Mouse (Mus musculus) myocyte (in vitro differentiated cells): ENCODE measurements around the gene Sucla2.

ENCODE experiments used
- CEBPB ChIP-seq: IDR thresholded peaks from 2 replicates; pipeline ENCODE4 v1.6.1; 2011; ENCODE audit warnings: mild to moderate bottlenecking, moderate library complexity; ENCODE audit not compliant: poor library complexity, insufficient read depth, severe bottlenecking
- E2F4 ChIP-seq: IDR thresholded peaks from one replicate; pipeline ENCODE4 v1.6.1; 2011; ENCODE audit warnings: mild to moderate bottlenecking, control low read depth, moderate library complexity; ENCODE audit not compliant: insufficient read depth
- MAX ChIP-seq: IDR thresholded peaks from one replicate; pipeline ENCODE4 v1.6.1; 2011; ENCODE audit warnings: low read depth, mild to moderate bottlenecking, control low read depth
- MYOD1 ChIP-seq, 3 experiments: IDR thresholded peaks; one replicate each; pipeline ENCODE4 v1.6.1; 2011; ENCODE audit warnings: control low read depth in 2 of 3, low read depth in 2 of 3, mild to moderate bottlenecking in 2 of 3, moderate library complexity in 1 of 3; ENCODE audit not compliant: insufficient read length in 2 of 3, control insufficient read depth in 1 of 3
- MYOG ChIP-seq, 3 experiments: IDR thresholded peaks; one replicate each; pipeline ENCODE4 v1.6.1; 2011; ENCODE audit warnings: control low read depth in 2 of 3, low read depth in 2 of 3, mild to moderate bottlenecking in 2 of 3; ENCODE audit not compliant: insufficient read length in 2 of 3, control insufficient read depth in 1 of 3, insufficient read depth in 1 of 3
- POLR2A ChIP-seq: IDR thresholded peaks from one replicate; pipeline ENCODE4 v1.6.1; 2011; ENCODE audit warnings: low read depth, mild to moderate bottlenecking, control low read depth, moderate library complexity; ENCODE audit not compliant: insufficient read length
- POLR2AphosphoS2 ChIP-seq: IDR thresholded peaks from one replicate; pipeline ENCODE4 v1.6.1; 2011; ENCODE audit warnings: low read depth, control low read depth; ENCODE audit not compliant: insufficient read length
- TCF12 ChIP-seq: IDR thresholded peaks from one replicate; pipeline ENCODE4 v1.6.1; 2011; ENCODE audit warnings: mild to moderate bottlenecking, control low read depth; ENCODE audit not compliant: poor library complexity, insufficient read depth, severe bottlenecking
- USF1 ChIP-seq: IDR thresholded peaks from one replicate; pipeline ENCODE4 v1.6.1; 2011; ENCODE audit warnings: low read depth, mild to moderate bottlenecking, control low read depth, moderate library complexity

DNA sequence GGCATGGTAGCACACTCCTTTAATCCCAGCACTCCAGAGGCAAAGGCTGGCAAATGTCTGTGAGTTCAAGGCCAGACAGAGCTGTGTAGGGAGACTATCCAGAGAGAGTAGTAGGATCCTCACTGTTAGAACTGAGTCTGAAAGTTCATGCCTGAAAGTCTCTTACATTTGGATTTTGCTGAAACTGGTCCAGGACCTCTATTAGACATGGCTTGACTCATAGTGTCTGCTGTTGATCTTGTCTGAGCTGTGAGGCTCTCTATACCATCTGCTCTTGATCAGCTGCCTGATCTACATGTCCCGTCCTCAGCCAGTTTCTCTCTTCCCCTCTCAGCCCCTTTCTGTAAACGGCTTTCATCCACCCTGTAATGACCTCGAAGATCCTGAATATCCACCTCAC is 46.8 kb upstream of the Sucla2 start:
- no peak for TF ChIP-seq CEBPB
- TF ChIP-seq POLR2A: no peak
- TF ChIP-seq E2F4: no peak
- no peak for TF ChIP-seq MYOG (IDR thresholded peaks at IDR 0.05; ENCODE audit: control insufficient read depth in 1 of 3, insufficient read depth in 1 of 3, insufficient read length in 2 of 3, low read depth in 2 of 3)
- no peak for TF ChIP-seq MAX
- TF ChIP-seq POLR2AphosphoS2: no peak
- no peak for TF ChIP-seq MYOD1 (IDR thresholded peaks at IDR 0.05; ENCODE audit: control insufficient read depth in 1 of 3, insufficient read length in 2 of 3, low read depth in 2 of 3)
- no peak for TF ChIP-seq USF1
- TF ChIP-seq TCF12: no peak
